Mouse (Mus musculus) myocyte (in vitro differentiated cells): ENCODE data around the gene Ntsr1.

Experiments
- E2F4 ChIP-seq: IDR thresholded peaks from one replicate; pipeline ENCODE4 v1.6.1; 2011; ENCODE audit warnings: mild to moderate bottlenecking, control low read depth, moderate library complexity; ENCODE audit not compliant: insufficient read depth
- MAX ChIP-seq: IDR thresholded peaks from one replicate; pipeline ENCODE4 v1.6.1; 2011; ENCODE audit warnings: low read depth, mild to moderate bottlenecking, control low read depth
- MYOD1 ChIP-seq, 3 experiments: IDR thresholded peaks; one replicate each; pipeline ENCODE4 v1.6.1; 2011; ENCODE audit warnings: control low read depth in 2 of 3, low read depth in 2 of 3, mild to moderate bottlenecking in 2 of 3, moderate library complexity in 1 of 3; ENCODE audit not compliant: insufficient read length in 2 of 3, control insufficient read depth in 1 of 3
- POLR2A ChIP-seq: IDR thresholded peaks from one replicate; pipeline ENCODE4 v1.6.1; 2011; ENCODE audit warnings: low read depth, mild to moderate bottlenecking, control low read depth, moderate library complexity; ENCODE audit not compliant: insufficient read length
- TCF3 ChIP-seq: IDR thresholded peaks from one replicate; pipeline ENCODE4 v1.6.1; 2011; ENCODE audit warnings: low read depth, control low read depth; ENCODE audit not compliant: insufficient read length
- USF1 ChIP-seq: IDR thresholded peaks from one replicate; pipeline ENCODE4 v1.6.1; 2011; ENCODE audit warnings: low read depth, mild to moderate bottlenecking, control low read depth, moderate library complexity

DNA sequence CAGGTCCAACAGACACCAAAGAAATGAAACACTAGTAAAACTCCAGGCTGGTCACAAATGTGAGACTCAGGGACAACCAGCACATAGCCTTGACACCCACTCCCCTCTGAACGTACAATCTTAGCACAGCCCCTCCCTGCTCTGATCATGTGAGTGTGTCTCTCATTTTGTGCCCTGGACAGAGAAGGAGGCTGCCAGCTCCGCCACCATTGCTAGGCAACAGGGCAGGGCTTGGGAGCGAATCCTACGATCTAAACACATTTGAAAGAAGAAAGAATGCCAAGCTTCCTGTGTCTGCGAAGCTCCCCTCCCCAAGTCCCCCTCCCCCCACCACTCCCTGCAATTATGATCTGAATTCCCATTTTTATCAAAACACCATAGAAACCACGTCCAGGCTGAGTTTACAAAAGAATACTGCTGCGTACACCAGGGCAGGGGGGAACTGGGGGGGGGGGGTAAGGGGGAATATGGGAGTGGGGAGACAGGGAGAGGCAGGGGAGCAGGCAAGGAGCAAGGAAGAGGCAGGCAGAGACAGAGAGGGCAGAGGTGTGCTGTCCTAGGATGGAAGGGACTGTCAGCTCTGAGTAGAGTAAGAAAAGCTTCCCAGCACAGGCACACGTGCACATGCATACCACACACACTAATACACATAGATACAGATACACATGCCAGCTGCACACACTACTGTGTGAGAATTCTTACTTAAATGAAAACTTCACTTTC, 47.8 kb downstream of the Ntsr1 start:
- no peak for TF ChIP-seq MAX
- no peak for TF ChIP-seq POLR2A
- no peak for TF ChIP-seq USF1
- no peak for TF ChIP-seq E2F4
- TF ChIP-seq MYOD1 (IDR thresholded peaks at IDR 0.05; ENCODE audit: control insufficient read depth in 1 of 3, insufficient read length in 2 of 3, low read depth in 2 of 3) = no peak
- no peak for TF ChIP-seq TCF3
